22 mouse cellular contexts compared by ENCODE assay signal in the genomic region with DNA sequence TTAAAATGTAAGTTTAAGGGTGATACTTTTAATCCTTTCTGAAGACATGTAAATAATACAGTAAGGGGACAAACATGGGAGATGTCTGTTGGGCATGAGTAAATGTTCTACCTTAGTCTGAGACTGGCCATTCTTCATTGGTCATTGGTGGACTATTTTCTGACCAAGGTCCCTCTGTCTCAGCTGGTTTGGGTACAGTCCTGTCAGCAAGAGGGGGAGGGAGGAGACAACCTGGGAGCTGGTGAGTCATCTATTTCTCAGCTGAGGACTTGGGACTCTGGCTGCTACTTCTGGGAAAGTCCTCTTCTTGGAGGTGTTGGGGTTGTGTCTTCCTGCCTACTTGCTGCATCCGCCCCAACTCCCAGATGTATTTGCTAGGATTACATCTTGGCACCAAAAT. TPM values are rescaled to one million over a fixed set of nuclear protein-coding genes. Genes with fewer than 3 reads are reported as not detected.
DNase-seq lines count a peak whose midpoint lies in the region; ATAC-seq and TF ChIP-seq lines count a peak whose summit lies in the region.
"Had no signal": no experiment of that assay in that cellular context is flagged by ENCODE, and none has a peak within 500 bp of the region (broad histone marks: within the 10 kb centered on the region; RNA-seq: fewer than 3 reads in every experiment).

No protein-coding gene starts in this region.

- H3K4me2 ChIP-seq in kidney, embryonic 16.5 days (replicated peaks; ENCODE audit: low read depth, low read length): no peak overlapping the region
- no peak overlapping the region for H3K4me2 ChIP-seq in kidney, postnatal 0 days (ENCODE audit: low read length)
- H3K4me2 ChIP-seq in CH12.LX (ENCODE audit: insufficient read depth, low read depth, poor library complexity, severe bottlenecking): no peak overlapping the region
- H3K4me2 ChIP-seq in stomach, postnatal 0 days (replicated peaks; ENCODE audit: low read depth): no peak overlapping the region
- H3K4me2 ChIP-seq: embryonic facial prominence, embryonic 13.5 days; forebrain, embryonic 13.5 days; heart, embryonic 12.5 days; hindbrain, embryonic 14.5 days had no signal

- DNase-seq in kidney, adult 11 months: peak; percentile 73
- DNase-seq in kidney, postnatal 0 days (ENCODE audit: low spot score): no peak
- DNase-seq in kidney, postnatal 4 days: no peak
- DNase-seq in CH12.LX (ENCODE audit: extremely low read depth): no peak
- DNase-seq in stomach, postnatal 0 days (ENCODE audit: low spot score): no peak
- DNase-seq: adrenal gland, postnatal 14 days; cerebellum, adult 18-20 months; cerebellum, adult 9-11 months; cerebellum, postnatal 36 days; gastrocnemius, adult 2 months; gastrocnemius, postnatal 25 days had no signal

- dilution Hi-C loops in CH12.LX (cut with MboI; ENCODE audit: extremely low pct_ligation_motif_present, extremely low pct_unique_long_range_greater_than_20kb, low sequenced_read_pairs): no loop called here

- no peak overlapping the region for H3K4me3 ChIP-seq in kidney, embryonic 16.5 days (ENCODE audit: low read length)
- no peak overlapping the region for H3K4me3 ChIP-seq in kidney, postnatal 0 days (replicated peaks; ENCODE audit: low read depth, low read length)
- H3K4me3 ChIP-seq in CH12.LX (replicated peaks in 1 of 3; ENCODE audit: low read depth in 2 of 3, low read length in 2 of 3, poor library complexity in 1 of 3): no peak overlapping the region
- no peak overlapping the region for H3K4me3 ChIP-seq in stomach, postnatal 0 days (ENCODE audit: low read depth, low read length)
- H3K4me3 ChIP-seq: embryonic facial prominence, embryonic 13.5 days; forebrain, embryonic 13.5 days; gastrocnemius, adult 2 months; heart, embryonic 12.5 days; hindbrain, embryonic 10.5 days had no signal

- H3K9me3 ChIP-seq in kidney, embryonic 16.5 days (ENCODE audit: low read length): no peaks in the 10 kb centered on the region
- no peaks in the 10 kb centered on the region for H3K9me3 ChIP-seq in kidney, postnatal 0 days (replicated peaks; ENCODE audit: low read length)
- H3K9me3 ChIP-seq in CH12.LX (replicated peaks; ENCODE audit: low read length): no peaks in the 10 kb centered on the region
- H3K9me3 ChIP-seq in stomach, postnatal 0 days (ENCODE audit: control insufficient read depth, low read length): no peaks in the 10 kb centered on the region
- H3K9me3 ChIP-seq: embryonic facial prominence, embryonic 13.5 days; forebrain, embryonic 13.5 days; G1E; heart, embryonic 12.5 days; hindbrain, embryonic 10.5 days had no signal

- no peak for TF ChIP-seq CTCF in kidney, postnatal 0 days (IDR thresholded peaks at IDR 0.05; ENCODE audit: low read depth)
- TF ChIP-seq CTCF in CH12.LX (conservative IDR thresholded peaks at IDR 0.05 in 1 of 2, IDR thresholded peaks at IDR 0.05 in 1 of 2; ENCODE audit: low read depth in 2 of 2, low read length in 2 of 2): no peak
- TF ChIP-seq CTCF in stomach, postnatal 0 days (IDR thresholded peaks at IDR 0.05; ENCODE audit: low read depth): no peak

- H3K79me2 ChIP-seq in CH12.LX (replicated peaks; ENCODE audit: control insufficient read depth, extremely low read depth, insufficient read depth, poor library complexity, severe bottlenecking): no peaks in the 10 kb centered on the region

- H3K36me3 ChIP-seq in kidney, embryonic 16.5 days (ENCODE audit: insufficient read depth, low read length): no peaks in the 10 kb centered on the region
- H3K36me3 ChIP-seq in kidney, postnatal 0 days (ENCODE audit: insufficient read depth, low read length): no peaks in the 10 kb centered on the region
- no peaks in the 10 kb centered on the region for H3K36me3 ChIP-seq in CH12.LX (replicated peaks in 1 of 2; ENCODE audit: control insufficient read depth in 1 of 2, insufficient read depth in 1 of 2, low read length in 1 of 2)
- no peaks in the 10 kb centered on the region for H3K36me3 ChIP-seq in stomach, postnatal 0 days (ENCODE audit: control insufficient read depth, insufficient read depth, low read length)
- H3K36me3 ChIP-seq: embryonic facial prominence, embryonic 13.5 days; G1E; heart, embryonic 12.5 days; hindbrain, embryonic 10.5 days had no signal

- H3K4me1 ChIP-seq in kidney, embryonic 16.5 days (ENCODE audit: insufficient read depth, low read length): peaks cover 4% of the 10 kb centered on the region; the same call in 1 of the 2 replicates
- no peaks in the 10 kb centered on the region for H3K4me1 ChIP-seq in kidney, postnatal 0 days (replicated peaks; ENCODE audit: insufficient read depth, low read length)
- peaks cover 12 to 26% of the 10 kb centered on the region in 2 experiments for H3K4me1 ChIP-seq in CH12.LX (ENCODE audit: control insufficient read depth in 1 of 2, insufficient read depth in 2 of 2)
- H3K4me1 ChIP-seq in stomach, postnatal 0 days (replicated peaks; ENCODE audit: control insufficient read depth, insufficient read depth): no peaks in the 10 kb centered on the region

- H3K9ac ChIP-seq in kidney, embryonic 16.5 days (replicated peaks; ENCODE audit: low read length): no peak overlapping the region
- H3K9ac ChIP-seq in kidney, postnatal 0 days (ENCODE audit: low read depth, low read length): no peak overlapping the region
- H3K9ac ChIP-seq in CH12.LX (ENCODE audit: insufficient read depth, low read depth): no peak overlapping the region
- H3K9ac ChIP-seq in stomach, postnatal 0 days (ENCODE audit: low read length): no peak overlapping the region
- H3K9ac ChIP-seq: embryonic facial prominence, embryonic 13.5 days; forebrain, embryonic 13.5 days; heart, embryonic 12.5 days; hindbrain, embryonic 14.5 days had no signal

- no peak for ATAC-seq in kidney, embryonic 16.5 days (ENCODE audit: low FRiP score, low TSS enrichment)
- peak; percentile 47; the same call in 1 of the 2 replicates for ATAC-seq in kidney, postnatal 0 days (replicated peaks; ENCODE audit: low FRiP score, low read depth)
- peak; percentile 43; the same call in 1 of the 2 replicates for ATAC-seq in stomach, postnatal 0 days (ENCODE audit: low FRiP score, low TSS enrichment)
- ATAC-seq in activated CD4-positive, CD25-positive, alpha-beta regulatory T cell, adult 4 months: no peak
- ATAC-seq: forebrain, embryonic 13.5 days had no signal

- no peak for TF ChIP-seq EP300 in CH12.LX (IDR thresholded peaks at IDR 0.05; ENCODE audit: low read length)
- no peak for TF ChIP-seq EP300 in stomach, postnatal 0 days (optimal IDR thresholded peaks at IDR 0.05)

- peaks cover 12% of the 10 kb centered on the region for H3K27me3 ChIP-seq in kidney, embryonic 16.5 days (ENCODE audit: insufficient read depth, low read length)
- H3K27me3 ChIP-seq in kidney, postnatal 0 days (ENCODE audit: insufficient read depth, low read length): 0 out of 2 replicates have a peak, but pooled peaks cover 3% of the 10 kb centered on the region
- peaks cover 20% of the 10 kb centered on the region for H3K27me3 ChIP-seq in CH12.LX (replicated peaks)
- H3K27me3 ChIP-seq in stomach, postnatal 0 days (ENCODE audit: control insufficient read depth, insufficient read depth, low read length): no peaks in the 10 kb centered on the region

- TF ChIP-seq RAD21 in CH12.LX (IDR thresholded peaks at IDR 0.05; ENCODE audit: low read depth, low read length): no peak

- TF ChIP-seq POLR2A in CH12.LX (IDR thresholded peaks at IDR 0.05; ENCODE audit: low read depth, low read length): no peak

- no peak overlapping the region for H3K27ac ChIP-seq in kidney, embryonic 16.5 days (ENCODE audit: low read length)
- no peak overlapping the region for H3K27ac ChIP-seq in kidney, postnatal 0 days
- H3K27ac ChIP-seq in CH12.LX (ENCODE audit: insufficient read depth, low read depth): no peak overlapping the region
- H3K27ac ChIP-seq in stomach, postnatal 0 days (replicated peaks): no peak overlapping the region
- H3K27ac ChIP-seq: embryonic facial prominence, embryonic 13.5 days; forebrain, embryonic 13.5 days; gastrocnemius, adult 2 months; hindbrain, embryonic 10.5 days; hindbrain, embryonic 14.5 days had no signal

- in situ Hi-C loops in CH12.LX (cut with MboI; ENCODE audit: low pct_ligation_motif_present, low pct_unique_long_range_greater_than_20kb, low sequenced_read_pairs): no loop called here

- 88% methylated on average over 1 of the region's 1 CpGs for WGBS in kidney, embryonic 16.5 days
- 93% methylated on average over 1 of the region's 1 CpGs for WGBS in kidney, postnatal 0 days
- 54% methylated on average over 1 of the region's 1 CpGs for WGBS in stomach, postnatal 0 days

RNA-seq across cellular contexts. Expression of gene Rhov, which starts 3.1 kb away (rescaled TPM):
- polyA plus RNA-seq in kidney, embryonic 16.5 days (2015; fragmentation: Nextera tagmentation; extraction: Ambion mirVana): 1.8 and 2.3 TPM in 2 replicates
- polyA plus RNA-seq in kidney, postnatal 0 days (2015; fragmentation: Nextera tagmentation; extraction: Ambion mirVana): 3.5 and 3.6 TPM in 2 replicates
- 0.08 and 0.17 TPM in 2 replicates for total RNA-seq in CH12.LX (2012; rRNA removed)
- total RNA-seq in CH12.LX (2014; rRNA removed): not detected in 2 replicates
- polyA plus RNA-seq in CH12.LX (2012; ENCODE audit: insufficient read length, low read depth): not detected in 2 replicates
- 17.0 and 19.4 TPM in 2 replicates for polyA plus RNA-seq in stomach, postnatal 0 days (2015; fragmentation: Nextera tagmentation; extraction: Ambion mirVana)
- not detected for polyA plus RNA-seq in activated CD4-positive, CD25-positive, alpha-beta regulatory T cell, adult 4 months (2017; shearing (Covaris generic))
- total RNA-seq: adrenal gland, postnatal 14 days; gastrocnemius, adult 2 months; gastrocnemius, postnatal 25 days; heart, adult 8-10 months; heart, postnatal 25 days had no signal
- polyA plus RNA-seq: G1E had no signal

RNA-seq across cellular contexts. Expression of gene Vps18, which starts 14.4 kb away (rescaled TPM):
- 23.0 and 23.1 TPM in 2 replicates for polyA plus RNA-seq in kidney, embryonic 16.5 days (2015; fragmentation: Nextera tagmentation; extraction: Ambion mirVana)
- 13.4 and 15.0 TPM in 2 replicates for polyA plus RNA-seq in kidney, postnatal 0 days (2015; fragmentation: Nextera tagmentation; extraction: Ambion mirVana)
- total RNA-seq in CH12.LX (2012; rRNA removed): 14.8 and 15.4 TPM in 2 replicates
- total RNA-seq in CH12.LX (2014; rRNA removed): 7.4 and 8.7 TPM in 2 replicates
- 15.8 and 17.9 TPM in 2 replicates for polyA plus RNA-seq in CH12.LX (2012; ENCODE audit: insufficient read length, low read depth)
- 7.7 and 8.0 TPM in 2 replicates for polyA plus RNA-seq in stomach, postnatal 0 days (2015; fragmentation: Nextera tagmentation; extraction: Ambion mirVana)
- 1 to 10 TPM; 4.7 to 7.1 TPM for polyA plus RNA-seq in activated CD4-positive, CD25-positive, alpha-beta regulatory T cell, adult 4 months (2017; shearing (Covaris generic))

RNA-seq across cellular contexts. Expression of gene Spint1, which starts 37.0 kb away (rescaled TPM):
- 48.9 and 49.4 TPM in 2 replicates for polyA plus RNA-seq in kidney, embryonic 16.5 days (2015; fragmentation: Nextera tagmentation; extraction: Ambion mirVana)
- 62.3 and 62.7 TPM in 2 replicates for polyA plus RNA-seq in kidney, postnatal 0 days (2015; fragmentation: Nextera tagmentation; extraction: Ambion mirVana)
- not detected in 2 replicates for total RNA-seq in CH12.LX (2012; rRNA removed)
- total RNA-seq in CH12.LX (2014; rRNA removed): not detected in 2 replicates
- not detected in 2 replicates for polyA plus RNA-seq in CH12.LX (2012; ENCODE audit: insufficient read length, low read depth)
- polyA plus RNA-seq in stomach, postnatal 0 days (2015; fragmentation: Nextera tagmentation; extraction: Ambion mirVana): 70.9 and 80.2 TPM in 2 replicates
- polyA plus RNA-seq in activated CD4-positive, CD25-positive, alpha-beta regulatory T cell, adult 4 months (2017; shearing (Covaris generic)): not detected
- total RNA-seq: gastrocnemius, adult 2 months; heart, postnatal 25 days had no signal
- polyA plus RNA-seq: G1E had no signal

RNA-seq across cellular contexts. Expression of gene Ppp1r14d, which starts 44.4 kb away (rescaled TPM):
- polyA plus RNA-seq in kidney, embryonic 16.5 days (2015; fragmentation: Nextera tagmentation; extraction: Ambion mirVana): 1.0 and 1.2 TPM in 2 replicates
- polyA plus RNA-seq in kidney, postnatal 0 days (2015; fragmentation: Nextera tagmentation; extraction: Ambion mirVana): 1.0 and 1.5 TPM in 2 replicates
- total RNA-seq in CH12.LX (2012; rRNA removed): not detected in 2 replicates
- not detected in 2 replicates for total RNA-seq in CH12.LX (2014; rRNA removed)
- not detected in 2 replicates for polyA plus RNA-seq in CH12.LX (2012; ENCODE audit: insufficient read length, low read depth)
- 0.57 and 0.81 TPM in 2 replicates for polyA plus RNA-seq in stomach, postnatal 0 days (2015; fragmentation: Nextera tagmentation; extraction: Ambion mirVana)
- not detected for polyA plus RNA-seq in activated CD4-positive, CD25-positive, alpha-beta regulatory T cell, adult 4 months (2017; shearing (Covaris generic))
- total RNA-seq: adrenal gland, postnatal 14 days; G1E; gastrocnemius, adult 2 months; gastrocnemius, postnatal 25 days; granulocyte monocyte progenitor cell, adult 5-6 weeks; heart, adult 8-10 months; heart, postnatal 25 days had no signal
- polyA plus RNA-seq: forebrain, embryonic 13.5 days; G1E; heart, embryonic 12.5 days; hindbrain, embryonic 10.5 days; hindbrain, embryonic 14.5 days had no signal

RNA-seq across cellular contexts. Expression of gene Dll4, which starts 51.5 kb away (rescaled TPM):
- polyA plus RNA-seq in kidney, embryonic 16.5 days (2015; fragmentation: Nextera tagmentation; extraction: Ambion mirVana): 12.9 and 13.5 TPM in 2 replicates
- polyA plus RNA-seq in kidney, postnatal 0 days (2015; fragmentation: Nextera tagmentation; extraction: Ambion mirVana): 7.9 and 8.4 TPM in 2 replicates
- total RNA-seq in CH12.LX (2012; rRNA removed): 0.13 TPM in 1 of 2 replicates, not detected in the other
- 0.12 TPM in 1 of 2 replicates, not detected in the other for total RNA-seq in CH12.LX (2014; rRNA removed)
- polyA plus RNA-seq in CH12.LX (2012; ENCODE audit: insufficient read length, low read depth): not detected in 2 replicates
- polyA plus RNA-seq in stomach, postnatal 0 days (2015; fragmentation: Nextera tagmentation; extraction: Ambion mirVana): 3.7 TPM in 2 replicates
- not detected for polyA plus RNA-seq in activated CD4-positive, CD25-positive, alpha-beta regulatory T cell, adult 4 months (2017; shearing (Covaris generic))
- total RNA-seq: granulocyte monocyte progenitor cell, adult 5-6 weeks had no signal

Comparison
In these comparisons a context has a peak if more than half of its experiments do, and no peak if none do; other contexts are left out.
1. ATAC-seq: peak in kidney, postnatal 0 days (single experiment) and stomach, postnatal 0 days (single experiment); none in kidney, embryonic 16.5 days (single experiment) and activated CD4-positive, CD25-positive, alpha-beta regulatory T cell, adult 4 months (single experiment).
2. RNA of gene Spint1, which starts 37.0 kb away (polyA plus RNA-seq): 70.9 to 80.2 TPM in stomach, postnatal 0 days, 62.3 to 62.7 TPM in kidney, postnatal 0 days and 48.9 to 49.4 TPM in kidney, embryonic 16.5 days; not detected in CH12.LX and not detected in activated CD4-positive, CD25-positive, alpha-beta regulatory T cell, adult 4 months; every median in the first group is over 10 times any median in the second.